Mouse (Mus musculus) heart, embryonic 16.5 days (tissue): ENCODE data around the gene Robo3. TPM values are rescaled to one million over a fixed set of nuclear protein-coding genes. Genes with fewer than 3 reads are reported as not detected.
A peak's percentile ranks its signal among the peaks of the same experiment; 100 is the strongest.

Experiments used
- ATAC-seq: fragments of 200-750 bp; cut with Nextera tagmentation; replicated peaks from 2 replicates; pipeline ENCODE4 v1.8.0; 2017; ENCODE audit warnings: moderate number of reproducible peaks; ENCODE audit not compliant: insufficient read depth, low FRiP score; ENCODE audit errors: extremely low read depth
- H3K27ac ChIP-seq: fragments of 300-500 bp; sonication (generic); 2 replicates; pipeline ENCODE4 v1.5.1; 2014; ENCODE audit warnings: mild to moderate bottlenecking, low read length, control low read depth, moderate library complexity
- H3K27me3 ChIP-seq: fragments of 300-500 bp; sonication (generic); 2 replicates; pipeline ENCODE4 v1.6.1; 2014; ENCODE audit warnings: low read length, mixed read lengths; ENCODE audit not compliant: control insufficient read depth, insufficient read depth
- H3K36me3 ChIP-seq: fragments of 300-500 bp; sonication (generic); 2 replicates; pipeline ENCODE4 v1.6.1; 2014; ENCODE audit not compliant: control insufficient read depth, insufficient read depth
- H3K4me1 ChIP-seq: fragments of 300-500 bp; sonication (generic); 2 replicates; pipeline ENCODE4 v1.6.1; 2014; ENCODE audit warnings: low read length, mixed read lengths; ENCODE audit not compliant: control insufficient read depth, insufficient read depth
- H3K4me2 ChIP-seq: fragments of 300-500 bp; sonication (generic); 2 replicates; pipeline ENCODE4 v1.6.1; 2014; ENCODE audit warnings: low read depth, mild to moderate bottlenecking, control low read depth, low read length
- H3K4me3 ChIP-seq: fragments of 300-500 bp; sonication (generic); 2 replicates; pipeline ENCODE4 v1.5.1; 2014; ENCODE audit warnings: mild to moderate bottlenecking, control low read depth, low read length
- H3K9ac ChIP-seq: fragments of 300-500 bp; sonication (generic); 2 replicates; pipeline ENCODE4 v1.6.1; 2014; ENCODE audit warnings: low read length, control low read depth
- H3K9me3 ChIP-seq: fragments of 300-500 bp; sonication (generic); replicated peaks from 2 replicates; pipeline ENCODE4 v1.6.1; 2016; ENCODE audit warnings: low read length; ENCODE audit not compliant: control insufficient read depth
- WGBS: fragments of 180-500 bp; shearing (Covaris S2); extraction: QIAGEN DNeasy Blood & Tissue Kit; methylation state at CpG from one replicate; pipeline ENCODE4 v1.1.7; 2014; 5-methylcytosine and 5-hydroxymethylcytosine counted together
- polyA plus RNA-seq: library from polyadenylated mRNA; unstranded; fragments of >200 nt; fragmentation: Nextera tagmentation; extraction: Ambion mirVana; gene quantifications from 2 replicates; pipeline ENCODE4 v1.2.1, GENCODE M21; 2015

Gene Robo3
- polyA plus RNA-seq, 1 experiment from 2014 or later = not detected

DNA sequence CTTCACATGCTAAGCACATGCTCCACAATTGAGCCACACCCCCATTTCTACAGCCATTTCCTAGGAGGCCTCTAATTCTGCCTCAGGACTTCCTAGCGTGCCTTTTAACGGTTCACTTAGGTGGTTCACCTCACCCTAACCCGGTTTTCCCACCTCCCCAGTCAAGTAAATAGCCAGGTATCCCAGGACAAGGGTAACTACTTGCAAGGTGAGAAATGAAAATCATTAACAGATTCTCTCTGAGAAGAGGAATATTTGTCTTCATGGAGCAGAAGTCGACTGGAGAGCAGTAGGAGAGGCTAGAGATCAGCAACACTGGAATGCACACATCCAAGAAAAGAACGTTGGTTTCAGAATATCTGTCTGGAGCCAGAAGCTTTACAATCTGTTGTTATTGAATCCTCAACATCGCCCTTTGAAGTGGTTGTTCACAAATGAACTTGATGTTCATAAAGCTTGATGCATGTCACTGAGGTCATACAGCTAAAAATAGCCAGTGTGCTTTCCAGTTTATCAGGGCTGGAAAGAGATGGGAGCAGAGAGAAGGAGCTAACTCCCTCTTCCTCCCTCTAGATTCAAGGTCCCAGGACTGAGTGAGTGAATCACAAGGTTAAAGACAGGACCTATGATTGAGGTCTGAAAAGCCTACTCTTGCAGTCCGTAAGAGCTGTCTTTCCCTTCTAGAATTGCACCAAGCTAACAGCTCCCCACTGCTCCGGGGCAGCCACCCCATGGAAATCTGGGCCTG is 23.2 kb downstream of the Robo3 start:
- no peak for ATAC-seq
- no peak overlapping the region for H3K4me2 ChIP-seq
- H3K27ac ChIP-seq = peak overlapping the region; percentile 38
- no peaks in the 10 kb centered on the region for H3K27me3 ChIP-seq
- no peak overlapping the region for H3K9ac ChIP-seq
- H3K36me3 ChIP-seq = no peaks in the 10 kb centered on the region
- H3K9me3 ChIP-seq = no peaks in the 10 kb centered on the region
- peaks cover 12% of the 10 kb centered on the region for H3K4me1 ChIP-seq
- H3K4me3 ChIP-seq = no peak overlapping the region
- WGBS = 55% methylated on average over 8 of the region's 8 CpGs

DNA sequence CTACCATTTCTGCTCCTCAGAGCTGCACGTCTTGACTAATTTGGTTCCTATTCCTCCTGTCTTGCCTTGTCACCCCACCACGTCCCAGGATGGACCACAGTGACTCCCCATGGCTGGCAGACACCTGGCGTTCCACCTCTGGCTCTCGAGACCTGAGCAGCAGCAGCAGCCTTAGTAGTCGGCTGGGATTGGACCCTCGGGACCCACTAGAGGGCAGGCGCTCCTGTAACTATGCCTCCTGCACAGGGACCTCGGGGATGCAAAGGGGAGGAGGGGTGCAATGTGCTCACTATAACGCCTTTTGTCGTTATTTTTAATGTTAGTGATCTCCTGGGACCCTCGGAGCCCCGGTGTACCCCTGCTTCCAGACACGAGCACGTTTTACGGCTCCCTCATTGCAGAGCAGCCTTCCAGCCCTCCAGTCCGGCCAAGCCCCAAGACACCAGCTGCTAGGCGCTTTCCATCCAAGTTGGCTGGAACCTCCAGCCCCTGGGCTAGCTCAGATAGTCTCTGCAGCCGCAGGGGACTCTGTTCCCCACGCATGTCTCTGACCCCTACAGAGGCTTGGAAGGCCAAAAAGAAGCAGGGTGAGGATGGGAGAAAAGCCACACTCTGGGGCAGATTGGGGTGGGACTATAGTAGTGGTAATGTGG is 25.1 kb downstream of the Robo3 start:
- peak overlapping the region; percentile 36 for H3K4me2 ChIP-seq
- no peaks in the 10 kb centered on the region for H3K27me3 ChIP-seq
- no peaks in the 10 kb centered on the region for H3K9me3 ChIP-seq
- peaks cover 12% of the 10 kb centered on the region for H3K4me1 ChIP-seq
- no peak; the same call in 1 of the 2 replicates for ATAC-seq
- H3K27ac ChIP-seq = no peak overlapping the region
- H3K4me3 ChIP-seq = no peak overlapping the region
- 22% methylated on average over 19 of the region's 19 CpGs for WGBS
- H3K36me3 ChIP-seq = no peaks in the 10 kb centered on the region
- no peak overlapping the region for H3K9ac ChIP-seq

DNA sequence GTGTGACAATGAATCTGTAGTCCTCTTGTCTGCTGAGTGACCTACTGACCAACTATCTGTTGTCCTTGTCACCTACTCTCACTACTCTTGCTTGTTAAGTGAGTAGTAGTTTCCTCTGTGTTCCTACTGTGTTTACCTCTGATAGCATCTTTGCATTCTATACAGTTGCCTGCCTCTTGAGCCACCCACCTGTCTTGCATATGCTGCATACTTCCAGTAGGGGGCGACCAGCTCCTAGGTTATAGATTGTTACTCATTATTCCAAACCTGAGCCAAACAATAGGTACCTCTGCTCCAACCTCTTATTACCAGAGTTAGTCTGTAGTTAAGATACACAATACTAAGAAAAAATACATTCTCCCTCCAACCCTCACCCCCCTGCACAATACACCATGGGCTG is 26.7 kb downstream of the Robo3 start:
- 0% methylated on average over 1 of the region's 1 CpGs for WGBS
- no peaks in the 10 kb centered on the region for H3K36me3 ChIP-seq
- no peak overlapping the region for H3K4me3 ChIP-seq
- no peak for ATAC-seq
- H3K27me3 ChIP-seq = no peaks in the 10 kb centered on the region; the same call in 1 of the 2 replicates
- no peaks in the 10 kb centered on the region for H3K9me3 ChIP-seq
- no peak overlapping the region for H3K9ac ChIP-seq
- no peak overlapping the region for H3K27ac ChIP-seq
- H3K4me2 ChIP-seq = no peak overlapping the region
- peaks cover 12% of the 10 kb centered on the region for H3K4me1 ChIP-seq

DNA sequence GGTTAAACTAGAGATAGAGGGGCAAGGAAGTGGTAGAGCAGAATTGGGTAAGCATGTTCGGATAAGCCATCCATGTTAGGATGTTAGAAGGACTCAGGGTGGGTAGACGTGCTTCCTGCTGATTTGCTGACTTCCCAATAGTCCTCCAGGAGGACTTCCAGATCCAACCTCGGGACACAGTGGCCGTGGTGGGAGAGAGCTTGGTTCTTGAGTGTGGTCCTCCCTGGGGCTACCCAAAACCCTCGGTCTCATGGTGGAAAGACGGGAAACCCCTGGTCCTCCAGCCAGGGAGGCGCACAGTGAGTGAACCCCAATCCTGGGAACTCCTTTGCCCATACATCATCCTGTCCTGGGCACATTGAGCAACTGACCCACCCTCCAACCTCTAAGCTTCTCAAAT is 30.0 kb downstream of the Robo3 start:
- WGBS = 75% methylated on average over 7 of the region's 7 CpGs
- Histone ChIP-seq H3K4me1 (0 out of 2 replicates have a peak, but pooled peaks cover 1% of the 10 kb centered on the region), H3K36me3 (no peaks in the 10 kb centered on the region), H3K27me3 (no peaks in the 10 kb centered on the region; the same call in 1 of the 2 replicates), H3K4me2 (peak overlapping the region; percentile 39), H3K9me3 (no peaks in the 10 kb centered on the region), H3K27ac (no peak overlapping the region), H3K4me3 (peak overlapping the region; percentile 45), H3K9ac (peak overlapping the region; percentile 64)
- no peak for ATAC-seq

DNA sequence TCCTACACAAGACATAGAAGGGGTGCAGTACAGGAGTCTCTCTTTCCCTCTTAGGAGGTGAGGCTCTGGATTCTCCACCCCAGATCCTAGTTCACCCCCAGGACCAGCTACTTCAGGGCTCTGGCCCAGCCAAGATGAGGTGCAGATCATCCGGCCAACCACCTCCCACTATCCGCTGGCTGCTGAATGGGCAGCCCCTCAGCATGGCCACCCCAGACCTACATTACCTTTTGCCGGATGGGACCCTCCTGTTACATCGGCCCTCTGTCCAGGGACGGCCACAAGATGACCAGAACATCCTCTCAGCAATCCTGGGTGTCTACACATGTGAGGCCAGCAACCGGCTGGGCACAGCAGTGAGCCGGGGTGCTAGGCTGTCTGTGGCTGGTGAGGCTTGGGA is 30.5 kb downstream of the Robo3 start:
- Histone ChIP-seq H3K27ac (peak overlapping the region; percentile 74), H3K4me3 (peak overlapping the region; percentile 45), H3K4me2 (peak overlapping the region; percentile 39), H3K36me3 (no peaks in the 10 kb centered on the region), H3K4me1 (no peaks in the 10 kb centered on the region), H3K27me3 (no peaks in the 10 kb centered on the region; the same call in 1 of the 2 replicates), H3K9ac (peak overlapping the region; percentile 64), H3K9me3 (no peaks in the 10 kb centered on the region)
- 84% methylated on average over 7 of the region's 7 CpGs for WGBS
- no peak; the same call in 1 of the 2 replicates for ATAC-seq

DNA sequence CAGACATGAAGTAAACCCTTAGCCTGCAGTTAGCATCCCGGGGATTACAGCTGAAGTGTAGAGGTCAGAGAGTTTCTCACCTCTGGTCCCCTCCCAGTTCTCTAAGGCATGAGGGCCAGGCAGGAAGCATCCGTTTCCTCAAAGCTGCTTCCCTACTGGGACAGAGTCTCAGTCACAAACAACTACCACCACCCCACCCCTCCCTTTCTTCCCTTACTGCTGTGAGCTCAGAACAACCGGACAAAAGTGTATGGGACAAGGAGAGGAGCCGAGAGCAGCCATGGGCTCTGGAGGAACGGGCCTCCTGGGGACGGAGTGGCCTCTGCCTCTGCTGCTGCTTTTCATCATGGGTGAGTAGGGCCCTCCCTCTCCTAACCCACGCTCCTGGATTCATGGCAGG is 31.2 kb downstream of the Robo3 start, which contains the start of gene Robo4:
Gene Robo4 (plus strand): TSS at position 96 of the 400 bp plus-strand sequence.
- WGBS = 26% methylated on average over 7 of the region's 7 CpGs
- H3K9ac ChIP-seq = peak within 1 kb of the TSS; percentile 64
- H3K4me1 ChIP-seq = no peaks in the 10 kb centered on the region
- ATAC-seq = peak; percentile 58
- peak within 1 kb of the TSS; percentile 74 for H3K27ac ChIP-seq
- H3K27me3 ChIP-seq = no peaks in the 10 kb centered on the region; the same call in 1 of the 2 replicates
- H3K36me3 ChIP-seq = no peaks in the 10 kb centered on the region
- H3K9me3 ChIP-seq = no peaks in the 10 kb centered on the region
- peak within 1 kb of the TSS; percentile 45 for H3K4me3 ChIP-seq
- H3K4me2 ChIP-seq = peak within 1 kb of the TSS; percentile 39

DNA sequence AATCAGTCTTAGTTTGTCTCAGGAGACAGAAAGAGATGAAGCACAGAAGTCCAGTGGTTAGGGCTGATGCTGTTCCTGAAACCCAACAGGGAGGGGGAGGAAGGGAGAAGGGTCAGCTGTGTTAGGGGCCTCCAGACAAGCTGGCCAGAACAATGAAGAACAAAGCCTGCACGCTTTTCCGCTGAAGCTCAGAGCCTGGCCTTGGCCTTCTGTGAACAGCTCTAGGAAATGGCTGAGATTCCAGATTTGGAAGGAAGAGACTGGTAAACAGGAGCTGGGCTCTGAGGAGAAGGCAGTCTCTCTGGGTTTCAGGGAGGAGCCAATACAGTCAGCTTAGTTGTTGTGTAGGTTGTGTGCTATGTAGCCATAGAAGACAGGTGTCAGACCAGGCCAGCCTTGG is 32.5 kb downstream of the Robo3 start:
- Histone ChIP-seq H3K4me1 (no peaks in the 10 kb centered on the region), H3K27me3 (no peaks in the 10 kb centered on the region; the same call in 1 of the 2 replicates), H3K4me2 (no peak overlapping the region), H3K9ac (no peak overlapping the region), H3K27ac (peak overlapping the region; percentile 28), H3K9me3 (no peaks in the 10 kb centered on the region), H3K36me3 (no peaks in the 10 kb centered on the region), H3K4me3 (no peak overlapping the region)
- ATAC-seq = peak; percentile 63; the same call in 1 of the 2 replicates
- WGBS = 59% methylated on average over 2 of the region's 2 CpGs

DNA sequence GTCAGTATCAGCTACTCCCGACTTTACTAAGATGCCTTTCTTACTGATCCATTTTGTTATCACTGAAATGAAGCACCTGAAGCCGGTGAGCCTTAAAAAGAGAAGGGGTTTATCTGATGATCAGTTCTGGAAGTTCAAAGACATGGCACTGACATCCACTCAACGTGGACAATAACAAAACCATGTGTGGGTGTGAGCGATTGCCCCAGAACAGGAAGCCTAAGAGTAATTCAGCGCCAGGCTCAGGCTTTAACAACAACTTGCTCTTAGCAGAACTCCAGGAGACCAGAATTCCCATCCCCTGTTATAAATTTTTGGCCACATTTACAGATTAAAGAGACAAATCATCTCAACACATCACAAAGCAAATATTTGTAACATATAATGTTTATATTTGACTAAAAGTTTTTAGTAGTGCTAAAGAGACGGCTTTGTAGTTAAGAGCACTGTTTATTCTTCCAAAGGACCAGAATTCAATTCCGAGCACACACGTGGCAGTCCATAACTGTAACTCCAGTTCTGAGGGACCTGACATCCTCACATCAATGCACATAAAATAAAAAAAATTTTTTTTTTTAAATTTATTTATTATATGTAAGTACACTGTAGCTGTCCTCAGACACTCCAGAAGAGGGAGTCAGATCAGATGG is 39.4 kb downstream of the Robo3 start:
- H3K9ac ChIP-seq = no peak overlapping the region
- H3K27me3 ChIP-seq = no peaks in the 10 kb centered on the region
- no peak overlapping the region for H3K27ac ChIP-seq
- no peaks in the 10 kb centered on the region for H3K4me1 ChIP-seq
- H3K4me2 ChIP-seq = no peak overlapping the region
- no peak for ATAC-seq
- H3K36me3 ChIP-seq = no peaks in the 10 kb centered on the region
- WGBS = 60% methylated on average over 8 of the region's 8 CpGs
- no peaks in the 10 kb centered on the region for H3K9me3 ChIP-seq
- H3K4me3 ChIP-seq = no peak overlapping the region

DNA sequence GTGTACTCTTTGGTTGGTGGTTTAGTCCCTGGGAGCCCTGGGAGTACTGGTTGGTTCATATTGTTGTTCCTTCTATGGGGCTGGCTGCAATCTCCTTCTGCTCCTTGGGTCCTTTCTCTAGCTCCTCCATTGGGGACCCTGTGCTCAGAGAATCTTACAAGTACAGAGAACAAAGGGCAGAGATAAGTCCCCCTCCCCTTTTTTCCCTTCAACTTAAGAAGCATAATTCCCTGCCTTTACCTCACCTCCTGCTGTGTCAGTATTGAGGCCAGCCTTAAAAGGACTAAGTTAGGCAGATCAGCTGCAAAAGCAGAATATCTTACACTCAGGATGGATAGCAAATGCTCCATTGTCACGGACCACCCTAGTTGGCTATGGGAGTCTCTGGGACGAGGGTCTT is 41.0 kb downstream of the Robo3 start:
- 73% methylated on average over 2 of the region's 2 CpGs for WGBS
- no peak for ATAC-seq
- Histone ChIP-seq H3K36me3 (no peaks in the 10 kb centered on the region), H3K4me1 (no peaks in the 10 kb centered on the region), H3K27me3 (no peaks in the 10 kb centered on the region; the same call in 1 of the 2 replicates), H3K4me3 (no peak overlapping the region), H3K4me2 (no peak overlapping the region), H3K9ac (no peak overlapping the region), H3K9me3 (no peaks in the 10 kb centered on the region), H3K27ac (no peak overlapping the region)
